Mouse (Mus musculus) heart, adult 2 months (tissue): Measurements from ENCODE around the gene H1f0.
A peak's percentile ranks its signal among the peaks of the same experiment; 100 is the strongest.

Source experiments
- CTCF ChIP-seq: fragments of 200-600 bp; IDR thresholded peaks from 2 replicates; pipeline ENCODE4 v1.8.1; 2022; ENCODE audit warnings: antibody characterized with exemption, mild to moderate bottlenecking, moderate library complexity
- EP300 ChIP-seq: fragments of 200-500 bp; IDR thresholded peaks from 2 replicates; pipeline ENCODE4 v1.6.1; 2011; ENCODE audit warnings: low read depth, low read length, control low read depth; ENCODE audit not compliant: insufficient read depth
- POLR2A ChIP-seq: fragments of 200-500 bp; IDR thresholded peaks from 2 replicates; pipeline ENCODE4 v1.6.1; 2011; ENCODE audit warnings: mild to moderate bottlenecking, low read depth, low read length, control low read depth; ENCODE audit not compliant: insufficient read depth

DNA sequence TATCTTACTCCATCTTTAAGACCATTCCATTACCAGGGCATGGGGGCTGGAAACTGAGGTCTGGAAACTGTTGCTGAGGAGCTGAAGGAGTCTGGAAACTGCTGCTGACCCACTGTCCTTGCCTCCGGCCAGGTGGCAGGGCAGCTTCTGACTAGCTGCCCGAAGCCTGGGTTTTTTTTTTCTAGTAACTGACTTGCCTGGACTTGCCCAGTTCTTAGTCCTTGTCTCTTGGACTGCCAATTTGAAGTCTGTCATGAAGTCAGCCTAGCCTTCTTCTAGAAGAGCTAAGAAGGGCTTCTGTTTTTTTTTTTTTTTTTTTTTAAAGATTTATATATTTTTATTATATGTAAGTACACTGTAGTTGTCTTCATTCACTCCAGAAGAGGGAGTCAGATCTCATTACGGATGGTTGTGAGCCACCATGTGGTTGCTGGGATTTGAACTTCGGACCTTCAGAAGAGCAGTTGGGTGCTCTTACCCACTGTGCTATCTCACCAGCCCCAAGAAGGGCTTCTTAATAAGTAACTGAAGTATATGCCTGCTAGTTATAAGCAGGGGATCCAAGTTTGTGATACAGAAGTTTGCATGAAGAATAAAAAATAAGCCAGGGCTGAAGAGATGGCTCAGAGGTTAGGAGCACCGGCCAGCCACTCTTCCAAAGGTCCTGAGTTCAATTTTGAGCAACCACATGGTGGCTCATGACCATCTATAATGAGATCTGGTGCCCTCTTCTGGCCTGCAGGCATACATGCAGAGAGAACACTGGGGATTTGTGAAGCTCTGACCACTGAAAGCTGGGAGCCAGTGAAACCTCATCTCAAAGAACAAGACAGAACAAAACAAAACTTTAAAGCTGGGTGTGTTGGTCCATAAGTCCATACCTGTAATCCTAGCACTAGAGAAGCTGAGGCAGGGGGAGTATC is 43.1 kb downstream of the H1f0 start:
- TF ChIP-seq CTCF (peak; percentile 91), POLR2A (no peak), EP300 (0 out of 2 replicates have a peak, but pooled peaks have one; percentile 34)
